Mouse (Mus musculus): Measurements from ENCODE around the gene Radil. TPM values are rescaled to one million over a fixed set of nuclear protein-coding genes. Genes with fewer than 3 reads are reported as not detected.
A peak's percentile ranks its signal among the peaks of the same experiment; 100 is the strongest.

Gene Radil
- total and polyA plus RNA-seq, 2 experiments from 2014 or later = 15.4 to 17.0 TPM

DNA sequence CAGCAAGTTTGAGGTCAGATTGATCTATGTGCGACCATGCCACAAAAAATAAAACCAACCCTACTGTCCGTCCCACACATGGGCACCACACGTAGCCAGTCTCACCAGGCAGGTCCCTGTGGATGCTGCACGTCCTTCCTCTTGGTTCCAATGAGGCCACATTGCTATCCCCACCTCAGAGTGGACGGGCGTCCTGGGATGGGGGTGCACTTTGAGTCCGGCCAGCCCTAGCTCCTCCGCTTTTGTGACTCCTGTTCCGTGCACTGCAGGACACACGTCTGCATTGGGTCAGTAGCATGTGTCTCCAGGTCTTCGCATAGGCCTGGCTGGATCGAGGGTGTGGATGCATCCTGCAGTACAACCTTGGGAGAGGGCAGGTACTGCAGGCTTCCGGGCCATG, 82.5 kb downstream of the Radil start:
- ATAC-seq (ENCODE audit: low FRiP score) = no peak
- no peak overlapping the region for H3K4me2 ChIP-seq (ENCODE audit: low read depth, low read length, poor library complexity, severe bottlenecking)
- no peak overlapping the region for H3K9ac ChIP-seq (replicated peaks; ENCODE audit: low read length, poor library complexity, severe bottlenecking)
- no peaks in the 10 kb centered on the region for H3K9me3 ChIP-seq (ENCODE audit: low read length)
- no peak for DNase-seq (ENCODE audit: low spot score)
- no peaks in the 10 kb centered on the region for H3K27me3 ChIP-seq (ENCODE audit: insufficient read depth, low read length)
- WGBS = 94% methylated on average over 13 of the region's 13 CpGs
- H3K4me3 ChIP-seq (ENCODE audit: low read depth, low read length) = no peak overlapping the region
- TF ChIP-seq CTCF (IDR thresholded peaks at IDR 0.05) = no peak
- peaks cover 4% of the 10 kb centered on the region; the same call in 1 of the 2 replicates for H3K4me1 ChIP-seq (ENCODE audit: insufficient read depth, low read length)
- no peak overlapping the region for H3K27ac ChIP-seq (ENCODE audit: low read depth, low read length)
- H3K36me3 ChIP-seq (ENCODE audit: insufficient read depth, low read length) = peaks cover 15% of the 10 kb centered on the region

DNA sequence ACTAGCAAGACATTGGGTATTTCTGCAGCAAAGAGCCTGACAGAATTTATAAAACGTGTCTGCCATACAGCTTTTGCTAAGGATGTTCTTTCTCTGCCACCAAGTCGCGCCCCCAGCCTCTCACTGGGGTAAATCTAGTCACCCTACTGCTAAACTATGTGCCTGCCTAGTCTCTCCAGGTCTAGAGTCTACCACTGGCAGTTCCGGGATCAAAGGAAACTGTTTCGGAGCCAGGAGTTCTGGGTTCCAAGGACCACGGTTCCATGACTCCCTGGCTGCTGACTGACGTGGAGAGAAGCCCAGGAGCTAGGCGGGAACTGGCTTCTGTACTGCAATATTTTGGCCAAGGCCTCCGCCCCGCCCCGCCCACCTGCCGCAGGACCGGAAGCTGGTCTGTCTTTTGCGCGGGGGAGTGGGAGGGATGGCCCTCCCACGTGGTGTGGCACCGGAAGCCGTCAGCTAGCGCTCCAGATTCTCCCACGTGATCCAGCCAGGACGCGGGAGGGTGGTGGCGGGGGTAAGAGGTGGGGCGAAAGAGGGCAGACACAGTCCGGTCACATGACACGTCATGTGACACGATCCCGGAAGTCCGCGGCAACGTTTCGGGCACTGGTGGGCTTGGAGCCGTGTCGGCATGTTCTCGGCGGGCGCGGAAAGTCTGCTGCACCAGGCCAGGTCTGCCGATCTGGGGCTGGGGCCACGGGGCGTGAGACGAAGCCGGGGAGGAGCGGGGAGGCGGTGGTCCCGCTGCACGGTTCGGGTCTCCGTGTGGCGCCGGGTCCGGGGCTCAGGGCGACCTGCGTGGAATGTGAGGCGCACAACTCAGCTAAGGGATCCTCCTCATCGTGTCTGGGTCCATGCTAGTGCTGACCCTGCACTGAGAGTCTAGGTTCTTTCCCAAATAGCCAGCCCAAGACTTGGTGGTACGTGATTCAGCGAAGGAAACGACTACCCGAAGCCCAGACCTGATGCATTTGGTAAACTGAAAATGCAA, 87.1 kb downstream of the Radil start, which contains the start of gene Ap5z1:
TSS of gene Ap5z1 (plus strand) at position 484 of the 994 bp plus-strand sequence.
- peak within 1 kb of the TSS; percentile 89 for H3K27ac ChIP-seq (ENCODE audit: low read depth, low read length)
- no peaks in the 10 kb centered on the region for H3K9me3 ChIP-seq (ENCODE audit: low read length)
- 2% methylated on average over 60 of the region's 60 CpGs for WGBS
- H3K4me2 ChIP-seq (ENCODE audit: low read depth, low read length, poor library complexity, severe bottlenecking) = peak within 1 kb of the TSS; percentile 71
- peak within 1 kb of the TSS; percentile 67 for H3K9ac ChIP-seq (replicated peaks; ENCODE audit: low read length, poor library complexity, severe bottlenecking)
- H3K27me3 ChIP-seq (ENCODE audit: insufficient read depth, low read length) = no peaks in the 10 kb centered on the region
- ATAC-seq (ENCODE audit: low FRiP score) = peak; percentile 93
- TF ChIP-seq CTCF (IDR thresholded peaks at IDR 0.05) = no peak
- peak within 1 kb of the TSS; percentile 63 for H3K4me3 ChIP-seq (ENCODE audit: low read depth, low read length)
- H3K36me3 ChIP-seq (ENCODE audit: insufficient read depth, low read length) = peaks cover 13% of the 10 kb centered on the region
- DNase-seq (ENCODE audit: low spot score) = peak; percentile 98
- peaks cover 4% of the 10 kb centered on the region; the same call in 1 of the 2 replicates for H3K4me1 ChIP-seq (ENCODE audit: insufficient read depth, low read length)

DNA sequence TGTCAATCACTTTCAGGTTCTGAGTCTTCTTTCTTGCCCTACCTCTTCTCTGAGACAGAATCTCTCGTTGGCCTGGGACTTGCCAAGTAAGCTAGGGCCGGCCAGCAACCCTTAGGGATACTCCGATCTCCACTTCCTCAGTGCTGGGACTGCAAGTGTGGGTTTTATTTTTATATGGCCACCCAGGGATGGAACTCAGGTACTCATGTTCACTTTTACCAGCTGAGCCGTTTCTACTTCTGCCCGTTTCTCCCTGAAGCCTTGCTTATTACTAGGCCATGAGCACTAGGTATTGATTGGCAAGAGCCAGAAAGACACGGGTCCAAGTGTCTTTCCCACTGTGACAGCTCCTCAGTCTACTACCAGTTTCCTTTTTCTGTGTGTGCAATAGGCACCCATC, 87.9 kb downstream of the Radil start:
- peak overlapping the region; percentile 89 for H3K27ac ChIP-seq (ENCODE audit: low read depth, low read length)
- peaks cover 4% of the 10 kb centered on the region; the same call in 1 of the 2 replicates for H3K4me1 ChIP-seq (ENCODE audit: insufficient read depth, low read length)
- H3K36me3 ChIP-seq (ENCODE audit: insufficient read depth, low read length) = peaks cover 19% of the 10 kb centered on the region
- TF ChIP-seq CTCF (IDR thresholded peaks at IDR 0.05) = no peak
- ATAC-seq (ENCODE audit: low FRiP score) = no peak
- peak overlapping the region; percentile 49 for H3K4me2 ChIP-seq (ENCODE audit: low read depth, low read length, poor library complexity, severe bottlenecking)
- H3K4me3 ChIP-seq (ENCODE audit: low read depth, low read length) = no peak overlapping the region
- no peaks in the 10 kb centered on the region for H3K27me3 ChIP-seq (ENCODE audit: insufficient read depth, low read length)
- DNase-seq (ENCODE audit: low spot score) = no peak
- peak overlapping the region; percentile 53 for H3K9ac ChIP-seq (replicated peaks; ENCODE audit: low read length, poor library complexity, severe bottlenecking)
- no peaks in the 10 kb centered on the region for H3K9me3 ChIP-seq (ENCODE audit: low read length)
- 89% methylated on average over 6 of the region's 6 CpGs for WGBS

DNA sequence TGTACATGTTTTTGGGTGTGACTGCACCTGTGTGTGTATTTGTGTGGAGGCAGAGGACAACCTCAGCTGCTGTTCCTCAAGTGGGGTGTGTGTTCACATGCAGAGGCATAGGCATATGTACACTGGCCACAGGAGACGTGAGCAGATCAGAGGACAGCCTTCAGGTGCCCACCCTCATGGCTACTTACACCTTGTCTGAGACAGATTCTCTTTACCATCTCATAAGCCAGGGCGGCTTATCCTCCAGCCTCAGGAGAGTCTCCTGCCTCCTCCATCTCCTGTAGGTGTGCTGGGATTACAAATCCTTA, 88.3 kb downstream of the Radil start:
- no peaks in the 10 kb centered on the region for H3K9me3 ChIP-seq (ENCODE audit: low read length)
- H3K36me3 ChIP-seq (ENCODE audit: insufficient read depth, low read length) = peaks cover 22% of the 10 kb centered on the region
- no peak for ATAC-seq (ENCODE audit: low FRiP score)
- H3K4me2 ChIP-seq (ENCODE audit: low read depth, low read length, poor library complexity, severe bottlenecking) = no peak overlapping the region
- no peak for TF ChIP-seq CTCF (IDR thresholded peaks at IDR 0.05)
- H3K27ac ChIP-seq (ENCODE audit: low read depth, low read length) = no peak overlapping the region
- H3K27me3 ChIP-seq (ENCODE audit: insufficient read depth, low read length) = no peaks in the 10 kb centered on the region
- H3K9ac ChIP-seq (replicated peaks; ENCODE audit: low read length, poor library complexity, severe bottlenecking) = no peak overlapping the region
- H3K4me3 ChIP-seq (ENCODE audit: low read depth, low read length) = no peak overlapping the region
- WGBS = 98% methylated on average over 2 of the region's 2 CpGs
- peaks cover 4% of the 10 kb centered on the region; the same call in 1 of the 2 replicates for H3K4me1 ChIP-seq (ENCODE audit: insufficient read depth, low read length)
- no peak for DNase-seq (ENCODE audit: low spot score)

DNA sequence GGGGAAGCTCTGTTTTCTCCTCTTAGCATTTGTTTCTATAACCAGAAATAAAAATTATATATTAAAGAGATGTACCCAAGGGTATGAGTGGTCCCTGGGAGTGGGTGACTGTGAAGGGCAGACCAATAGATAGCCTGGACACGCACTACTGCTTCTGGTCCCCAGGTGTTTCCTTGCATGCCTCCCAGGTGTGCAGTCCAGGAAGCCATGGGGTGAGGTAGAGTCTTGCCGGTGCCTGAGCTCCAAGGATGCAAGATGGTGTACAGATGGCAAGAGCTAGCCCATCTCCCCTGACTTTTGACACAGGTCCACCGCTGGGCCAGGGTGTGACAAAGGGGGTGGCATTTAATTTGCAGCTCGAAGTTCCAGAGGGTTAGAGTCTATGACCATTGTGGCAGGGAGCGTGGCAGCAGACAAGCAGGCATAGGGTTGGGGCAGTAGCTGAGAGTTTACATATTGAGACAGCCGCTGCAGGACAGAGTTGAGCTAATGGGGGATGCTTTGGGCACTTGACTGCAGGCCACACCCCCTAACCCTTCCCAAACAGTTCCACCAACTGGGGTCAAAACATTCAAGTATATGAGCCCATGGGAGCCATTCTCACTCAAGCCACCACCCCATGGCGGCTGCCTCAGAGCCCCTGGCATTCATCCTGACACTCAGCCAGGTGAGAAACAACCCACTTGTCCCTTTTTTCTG, 88.8 kb downstream of the Radil start:
- H3K4me3 ChIP-seq (ENCODE audit: low read depth, low read length) = no peak overlapping the region
- DNase-seq (ENCODE audit: low spot score) (no peak), ATAC-seq (ENCODE audit: low FRiP score) (no peak)
- H3K36me3 ChIP-seq (ENCODE audit: insufficient read depth, low read length) = peaks cover 24% of the 10 kb centered on the region
- H3K9me3 ChIP-seq (ENCODE audit: low read length) = no peaks in the 10 kb centered on the region
- H3K4me2 ChIP-seq (ENCODE audit: low read depth, low read length, poor library complexity, severe bottlenecking) = no peak overlapping the region
- no peaks in the 10 kb centered on the region for H3K27me3 ChIP-seq (ENCODE audit: insufficient read depth, low read length)
- peaks cover 4% of the 10 kb centered on the region; the same call in 1 of the 2 replicates for H3K4me1 ChIP-seq (ENCODE audit: insufficient read depth, low read length)
- no peak overlapping the region for H3K27ac ChIP-seq (ENCODE audit: low read depth, low read length)
- 98% methylated on average over 7 of the region's 7 CpGs for WGBS
- H3K9ac ChIP-seq (replicated peaks; ENCODE audit: low read length, poor library complexity, severe bottlenecking) = no peak overlapping the region
- no peak for TF ChIP-seq CTCF (IDR thresholded peaks at IDR 0.05)

Measured in midbrain, postnatal 0 days (tissue).